Mouse (Mus musculus) embryonic facial prominence, embryonic 14.5 days (tissue): ENCODE measurements around the gene Pde10a. TPM values are rescaled to one million over a fixed set of nuclear protein-coding genes. Genes with fewer than 3 reads are reported as not detected.
A peak's percentile ranks its signal among the peaks of the same experiment; 100 is the strongest.

ENCODE experiments used
- ATAC-seq: fragments of 200-750 bp; cut with Nextera tagmentation; 2 replicates; pipeline ENCODE4 v1.8.0; 2017; ENCODE audit warnings: low read depth, moderate number of reproducible peaks, moderate TSS enrichment
- DNase-seq: peaks from one replicate; pipeline ENCODE4 v3.0.0-alpha.2; 2015; ENCODE audit warnings: low spot score
- H3K27ac ChIP-seq: fragments of 300-500 bp; sonication (generic); replicated peaks from 2 replicates; pipeline ENCODE4 v1.5.1; 2014; ENCODE audit warnings: low read depth, mild to moderate bottlenecking, low read length, moderate library complexity
- H3K27me3 ChIP-seq: fragments of 300-500 bp; sonication (generic); replicated peaks from 2 replicates; pipeline ENCODE4 v1.6.1; 2014; ENCODE audit warnings: low read length; ENCODE audit not compliant: control insufficient read depth, insufficient read depth
- H3K36me3 ChIP-seq: fragments of 300-500 bp; sonication (generic); 2 replicates; pipeline ENCODE4 v1.6.1; 2014; ENCODE audit warnings: low read length, mixed read lengths; ENCODE audit not compliant: control insufficient read depth, insufficient read depth
- H3K4me1 ChIP-seq: fragments of 300-500 bp; sonication (generic); 2 replicates; pipeline ENCODE4 v1.6.1; 2014; ENCODE audit warnings: antibody characterized with exemption, low read length; ENCODE audit not compliant: control insufficient read depth, insufficient read depth
- H3K4me2 ChIP-seq: fragments of 300-500 bp; sonication (generic); 2 replicates; pipeline ENCODE4 v1.6.1; 2014; ENCODE audit warnings: low read depth, mild to moderate bottlenecking, low read length, moderate library complexity, mixed read lengths
- H3K4me3 ChIP-seq: fragments of 300-500 bp; sonication (generic); 2 replicates; pipeline ENCODE4 v1.5.1; 2014; ENCODE audit warnings: low read depth, mild to moderate bottlenecking, low read length
- H3K9ac ChIP-seq: fragments of 300-500 bp; sonication (generic); 2 replicates; pipeline ENCODE4 v1.6.1; 2014; ENCODE audit warnings: low read depth, mild to moderate bottlenecking, low read length, moderate library complexity, mixed read lengths
- H3K9me3 ChIP-seq: fragments of 300-500 bp; sonication (generic); 2 replicates; pipeline ENCODE4 v1.6.1; 2016; ENCODE audit warnings: low read length; ENCODE audit not compliant: control insufficient read depth
- WGBS: fragments of 180-500 bp; shearing (Covaris S2); extraction: QIAGEN DNeasy Blood & Tissue Kit; methylation state at CpG from one replicate; pipeline ENCODE4 v1.1.7; 2014; 5-methylcytosine and 5-hydroxymethylcytosine counted together
- polyA plus RNA-seq: library from polyadenylated mRNA; unstranded; fragments of >200 nt; fragmentation: Nextera tagmentation; extraction: Ambion mirVana; gene quantifications from 2 replicates; pipeline ENCODE4 v1.2.1, GENCODE M21; 2014

The Pde10a gene
- polyA plus RNA-seq, 1 experiment from 2014 or later, result 2.3 TPM

DNA sequence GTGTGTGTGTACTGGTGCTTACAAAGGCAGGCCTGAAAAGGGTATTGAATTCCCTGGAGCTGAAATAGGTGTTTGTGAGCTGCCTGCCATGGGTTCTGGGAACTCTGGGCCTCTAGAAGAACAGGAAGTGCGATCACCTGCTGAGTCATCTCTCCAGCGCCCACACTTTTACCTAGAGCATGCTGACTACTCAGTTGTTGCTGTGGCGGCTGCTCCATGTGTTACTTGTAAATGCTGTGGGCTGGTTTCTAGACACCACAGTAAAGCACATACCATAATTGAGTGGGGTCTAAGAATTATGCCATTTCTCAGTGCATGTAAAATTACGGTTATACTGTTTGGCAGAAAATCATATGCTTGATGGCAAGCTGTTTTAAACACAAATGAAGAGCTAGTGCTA is 477.3 kb downstream of the Pde10a start:
- ATAC-seq, result no peak
- Histone ChIP-seq H3K27me3 (no peaks in the 10 kb centered on the region), H3K4me2 (no peak overlapping the region), H3K9me3 (no peaks in the 10 kb centered on the region), H3K36me3 (no peaks in the 10 kb centered on the region), H3K9ac (no peak overlapping the region), H3K4me1 (no peaks in the 10 kb centered on the region), H3K4me3 (no peak overlapping the region), H3K27ac (no peak overlapping the region)
- DNase-seq, result no peak
- WGBS, result 61% methylated on average over 4 of the region's 4 CpGs

DNA sequence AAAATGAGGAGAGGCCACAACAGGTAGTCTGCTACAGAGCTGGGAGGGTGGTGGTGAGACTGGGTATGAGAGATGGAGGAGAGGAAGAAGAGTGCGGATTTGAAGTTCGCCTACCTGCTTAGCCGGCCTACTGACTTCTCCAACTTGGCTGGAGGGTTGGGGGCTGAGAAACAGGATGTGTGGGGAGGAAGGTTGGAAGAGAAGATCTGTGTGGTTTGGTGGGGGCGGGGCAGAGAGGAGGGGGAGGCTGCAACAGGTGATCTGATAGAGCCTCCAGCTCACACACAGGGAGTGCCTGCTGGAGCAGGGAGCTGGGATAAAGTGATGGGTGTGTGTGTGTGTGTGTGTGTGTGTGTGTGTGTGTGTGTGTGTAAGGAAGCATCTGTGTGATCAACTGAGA is 479.3 kb downstream of the Pde10a start:
- H3K9me3 ChIP-seq, result no peaks in the 10 kb centered on the region
- H3K9ac ChIP-seq, result no peak overlapping the region
- H3K27me3 ChIP-seq, result no peaks in the 10 kb centered on the region
- H3K27ac ChIP-seq, result no peak overlapping the region
- no peaks in the 10 kb centered on the region for H3K36me3 ChIP-seq
- H3K4me3 ChIP-seq, result no peak overlapping the region
- H3K4me1 ChIP-seq, result no peaks in the 10 kb centered on the region
- ATAC-seq (no peak), DNase-seq (no peak)
- no peak overlapping the region for H3K4me2 ChIP-seq
- WGBS, result 87% methylated on average over 4 of the region's 4 CpGs

DNA sequence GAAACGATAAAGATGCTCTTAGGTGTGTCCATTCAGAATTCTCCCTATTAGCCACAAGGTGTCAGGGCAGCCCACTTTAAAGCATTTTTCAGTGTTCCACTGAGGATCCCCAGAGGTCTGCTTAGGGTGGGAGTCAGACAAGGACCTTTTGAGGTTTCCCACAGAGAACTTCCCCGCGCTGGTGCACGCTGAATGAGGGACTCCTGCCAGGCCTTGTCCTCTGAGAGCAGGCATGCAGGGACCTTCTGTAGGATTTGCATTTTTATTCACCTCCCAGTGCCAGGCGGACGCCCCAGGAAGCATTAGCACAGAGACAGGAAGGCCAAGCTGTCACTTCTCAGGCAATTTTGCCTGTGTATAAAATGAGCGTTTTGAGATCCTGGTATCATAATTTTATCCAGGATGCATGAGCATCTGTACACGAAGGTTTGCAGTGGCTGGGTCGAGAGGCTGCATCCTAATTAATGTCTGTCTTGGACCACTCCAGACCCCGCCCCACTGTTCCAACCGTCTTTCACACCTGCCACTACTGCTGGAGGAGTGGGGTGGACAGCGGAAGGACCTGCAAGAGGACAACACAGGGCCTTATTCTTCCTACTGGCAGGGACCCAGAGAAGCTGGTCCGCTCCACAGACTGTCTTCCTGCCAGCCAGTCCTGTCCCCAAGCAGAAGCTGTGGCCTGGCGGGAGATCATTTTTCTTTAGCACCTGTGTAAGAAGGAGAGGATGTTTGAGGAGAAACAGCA is 498.2 kb downstream of the Pde10a start:
- no peak for DNase-seq
- no peak overlapping the region for H3K4me3 ChIP-seq

DNA sequence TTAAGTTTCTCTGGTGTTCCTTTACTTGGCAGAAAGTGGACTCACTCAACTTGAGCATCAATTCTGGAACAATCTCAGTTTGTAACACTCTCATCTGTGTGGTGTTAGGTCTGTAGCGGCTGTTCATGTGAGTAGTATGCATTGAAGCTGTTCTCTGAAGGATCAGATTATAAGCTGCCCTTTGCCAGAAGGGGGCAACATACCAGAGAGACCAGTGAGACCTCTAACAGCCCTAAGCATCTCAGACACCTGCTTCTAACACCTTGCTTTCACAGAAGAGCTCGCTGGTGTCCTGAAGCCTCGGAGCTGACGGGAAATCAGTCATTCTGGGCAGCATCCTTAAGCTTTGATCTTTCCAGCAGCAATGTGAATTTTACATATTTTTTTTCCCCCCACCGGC is 505.0 kb downstream of the Pde10a start:
- H3K4me2 ChIP-seq, result no peak overlapping the region
- WGBS, result 67% methylated on average over 5 of the region's 5 CpGs

More for the DNA sequence above, 498.2 kb downstream of the Pde10a start:
- Histone ChIP-seq H3K9me3 (no peaks in the 10 kb centered on the region), H3K36me3 (no peaks in the 10 kb centered on the region), H3K27me3 (no peaks in the 10 kb centered on the region), H3K4me2 (no peak overlapping the region), H3K27ac (no peak overlapping the region), H3K4me1 (no peaks in the 10 kb centered on the region), H3K9ac (no peak overlapping the region)
- WGBS, result 32% methylated on average over 14 of the region's 14 CpGs
- ATAC-seq, result no peak

DNA sequence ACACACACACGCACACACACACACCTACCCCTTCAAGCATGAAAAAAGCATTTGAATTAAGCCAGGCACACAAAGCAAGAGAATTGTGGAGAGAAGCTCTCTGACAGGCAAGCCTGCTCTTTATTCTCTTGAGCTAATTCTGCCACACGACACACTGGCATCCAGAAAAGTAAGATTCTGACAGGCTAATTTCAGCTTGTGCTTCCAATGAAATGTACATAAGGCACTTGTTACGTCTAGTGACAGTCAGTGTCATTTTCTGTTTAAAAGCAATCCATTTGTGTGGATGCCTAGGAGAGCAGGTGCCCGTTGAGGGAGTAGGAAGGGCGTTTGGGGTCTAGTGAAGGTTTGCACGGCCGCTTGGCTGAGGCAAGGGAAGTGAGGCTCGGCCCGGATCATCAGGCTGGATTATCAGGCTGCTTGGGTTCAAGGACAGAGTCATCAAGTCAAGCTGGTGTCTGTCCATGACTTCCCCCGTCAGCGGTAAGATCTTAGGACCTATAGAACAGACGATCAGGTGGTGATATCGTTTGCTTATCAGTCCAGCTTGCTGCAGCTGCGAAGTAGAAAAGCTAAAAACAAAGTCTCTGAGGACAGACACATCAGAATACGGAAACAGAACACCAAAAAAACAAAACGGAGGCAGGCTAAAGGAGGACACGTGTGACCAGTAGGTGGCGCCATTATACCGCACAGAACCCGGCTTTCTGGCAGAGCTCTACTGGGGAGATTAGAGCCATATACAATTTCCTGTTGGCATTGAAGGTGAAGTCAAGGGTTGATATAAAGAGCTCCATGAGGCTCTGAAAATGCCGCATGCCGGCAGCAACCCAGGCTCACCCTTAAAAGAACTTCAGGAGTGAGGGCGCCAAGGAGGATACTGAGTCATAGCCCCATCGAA is 506.3 kb downstream of the Pde10a start:
- Histone ChIP-seq H3K27me3 (no peaks in the 10 kb centered on the region; the same call in 1 of the 2 replicates), H3K4me3 (no peak overlapping the region), H3K36me3 (no peaks in the 10 kb centered on the region), H3K9me3 (no peaks in the 10 kb centered on the region), H3K9ac (no peak overlapping the region), H3K27ac (no peak overlapping the region), H3K4me1 (no peaks in the 10 kb centered on the region), H3K4me2 (peak overlapping the region; percentile 39)
- WGBS, result 17% methylated on average over 24 of the region's 24 CpGs
- DNase-seq (peak; percentile 83), ATAC-seq (peak; percentile 88)

More for the DNA sequence above, 505.0 kb downstream of the Pde10a start:
- DNase-seq (no peak), ATAC-seq (no peak)
- Histone ChIP-seq H3K9me3 (no peaks in the 10 kb centered on the region), H3K27ac (no peak overlapping the region), H3K9ac (no peak overlapping the region), H3K27me3 (no peaks in the 10 kb centered on the region; the same call in 1 of the 2 replicates), H3K36me3 (no peaks in the 10 kb centered on the region), H3K4me1 (no peaks in the 10 kb centered on the region), H3K4me3 (no peak overlapping the region)

DNA sequence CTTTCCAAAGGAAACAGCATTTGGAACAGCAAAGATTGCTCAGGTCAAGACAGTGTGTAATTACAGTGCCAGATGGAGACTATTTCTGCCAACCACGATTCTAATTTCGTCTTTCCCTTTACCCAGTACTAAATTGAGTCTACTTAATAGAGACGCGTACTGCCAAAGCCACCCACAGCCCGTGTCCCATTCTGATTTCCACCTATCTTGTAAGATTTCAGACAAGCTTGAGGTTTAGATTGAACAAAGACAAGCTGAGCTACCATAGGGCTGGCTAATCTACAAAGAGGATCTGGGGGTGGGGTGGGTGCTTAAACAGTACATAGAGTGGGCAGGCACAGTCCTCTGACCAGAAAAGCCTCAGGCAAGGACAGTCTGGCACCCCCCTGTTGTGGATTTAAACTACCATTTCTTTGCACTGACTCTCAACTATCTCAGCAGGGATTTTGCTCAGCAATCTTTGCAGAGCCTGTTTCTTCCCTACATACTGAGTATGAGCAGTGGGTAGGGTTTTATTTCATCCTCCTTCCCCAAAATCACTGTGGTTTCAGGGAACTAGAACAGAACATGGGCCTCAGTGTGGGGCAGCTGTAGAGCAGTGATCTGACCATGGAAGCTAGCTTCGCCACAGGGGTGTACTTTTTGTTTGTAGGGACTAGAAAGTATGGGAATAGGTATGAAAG is 507.3 kb downstream of the Pde10a start:
- ATAC-seq, result 0 out of 2 replicates have a peak, but pooled peaks have one; percentile 34
- no peaks in the 10 kb centered on the region for H3K36me3 ChIP-seq
- no peaks in the 10 kb centered on the region for H3K9me3 ChIP-seq
- no peak for DNase-seq
- H3K27ac ChIP-seq, result no peak overlapping the region
- H3K27me3 ChIP-seq, result no peaks in the 10 kb centered on the region; the same call in 1 of the 2 replicates
- no peaks in the 10 kb centered on the region for H3K4me1 ChIP-seq
- no peak overlapping the region for H3K9ac ChIP-seq
- WGBS, result 62% methylated on average over 6 of the region's 6 CpGs
- no peak overlapping the region for H3K4me3 ChIP-seq
- peak overlapping the region; percentile 39; the same call in 1 of the 2 replicates for H3K4me2 ChIP-seq

DNA sequence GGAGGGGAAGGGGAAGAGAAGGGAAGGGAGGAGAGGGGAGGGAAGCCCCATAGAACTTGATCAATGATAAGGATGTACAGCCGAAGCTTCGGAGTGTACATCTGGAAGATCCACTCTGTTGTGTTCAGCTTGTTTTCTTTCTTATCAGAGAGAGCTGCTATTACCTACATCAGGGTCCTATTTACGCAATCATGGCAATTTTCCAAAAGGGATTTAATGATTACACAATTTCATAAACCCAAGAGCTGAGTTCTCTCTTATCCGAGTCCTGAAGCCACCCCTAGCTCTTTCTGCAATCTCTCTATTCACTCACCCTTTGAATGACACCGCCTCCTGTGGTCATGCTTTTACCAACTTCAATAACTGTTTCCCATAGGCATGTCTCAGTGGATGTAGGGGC is 508.3 kb downstream of the Pde10a start:
- H3K9me3 ChIP-seq, result no peaks in the 10 kb centered on the region
- no peak for ATAC-seq
- H3K27me3 ChIP-seq, result no peaks in the 10 kb centered on the region; the same call in 1 of the 2 replicates
- H3K4me3 ChIP-seq, result no peak overlapping the region
- no peak for DNase-seq
- H3K4me1 ChIP-seq, result no peaks in the 10 kb centered on the region
- 79% methylated on average over 5 of the region's 5 CpGs for WGBS
- no peak overlapping the region for H3K9ac ChIP-seq
- H3K27ac ChIP-seq, result no peak overlapping the region
- no peaks in the 10 kb centered on the region for H3K36me3 ChIP-seq
- H3K4me2 ChIP-seq, result no peak overlapping the region

DNA sequence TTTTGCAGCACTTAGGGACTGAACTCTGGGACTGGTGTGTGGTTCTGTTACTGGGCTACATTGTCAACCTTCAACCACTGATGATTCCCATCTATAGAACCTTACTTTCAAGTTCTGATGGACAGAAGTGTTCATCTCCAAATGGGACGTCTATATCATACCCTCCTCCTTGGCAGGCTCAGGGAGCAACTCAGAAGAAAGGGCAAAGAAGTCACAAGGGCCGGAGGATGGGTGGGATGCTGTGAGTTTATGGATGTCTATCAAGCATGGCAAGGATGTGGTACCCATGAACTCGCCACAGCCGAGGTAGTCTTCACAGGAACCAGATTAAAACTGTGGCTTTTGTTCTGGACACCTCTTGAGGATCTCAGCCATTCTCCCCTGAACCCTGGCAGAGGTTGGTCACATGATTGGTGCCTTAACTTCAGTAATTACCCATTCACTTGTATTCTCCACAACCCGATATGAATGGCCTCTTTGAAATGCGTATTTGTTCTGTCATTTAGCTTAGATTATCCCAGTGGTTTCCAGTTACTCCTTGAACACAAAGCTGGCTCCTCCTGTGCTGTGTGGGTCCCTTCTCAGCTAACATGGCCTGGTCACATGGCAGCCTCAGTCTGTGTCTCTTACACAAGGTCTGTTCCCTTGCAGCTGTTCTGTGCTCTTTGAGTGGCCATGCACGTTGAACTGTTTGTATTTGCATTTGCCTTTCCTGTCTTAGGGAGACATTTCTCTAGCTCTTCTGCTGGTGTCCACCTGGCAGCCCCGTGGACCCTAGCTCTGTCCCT is 510.6 kb downstream of the Pde10a start:
- Histone ChIP-seq H3K4me3 (no peak overlapping the region), H3K9me3 (no peaks in the 10 kb centered on the region), H3K4me1 (no peaks in the 10 kb centered on the region), H3K27me3 (no peaks in the 10 kb centered on the region; the same call in 1 of the 2 replicates), H3K9ac (no peak overlapping the region), H3K27ac (no peak overlapping the region), H3K4me2 (no peak overlapping the region), H3K36me3 (no peaks in the 10 kb centered on the region)
- WGBS, result 63% methylated on average over 8 of the region's 8 CpGs
- ATAC-seq (peak; percentile 54; the same call in 1 of the 2 replicates), DNase-seq (peak; percentile 19)
